Mouse (Mus musculus) thymus, adult 2 months (tissue): ENCODE data around the gene Gnb1. TPM values are rescaled to one million over a fixed set of nuclear protein-coding genes. Genes with fewer than 3 reads are reported as not detected.
A peak's percentile ranks its signal among the peaks of the same experiment; 100 is the strongest.

ENCODE experiments used
- DNase-seq: peaks from one replicate; pipeline ENCODE4 v3.0.0; 2021
- H3K27ac ChIP-seq: fragments of 200-500 bp; 2 replicates; pipeline ENCODE4 v1.5.1; 2012; ENCODE audit warnings: low read length, control low read depth; ENCODE audit not compliant: control insufficient read depth, insufficient read depth
- H3K27me3 ChIP-seq: fragments of 200-500 bp; 2 replicates; pipeline ENCODE4 v1.6.1; 2012; ENCODE audit warnings: mild to moderate bottlenecking, low read length, moderate library complexity, mixed read lengths; ENCODE audit not compliant: control insufficient read depth, insufficient read depth
- H3K36me3 ChIP-seq: fragments of 200-500 bp; 2 replicates; pipeline ENCODE4 v1.6.1; 2012; ENCODE audit warnings: mild to moderate bottlenecking, low read length, moderate library complexity; ENCODE audit not compliant: control insufficient read depth, insufficient read depth
- H3K4me1 ChIP-seq: fragments of 200-500 bp; replicated peaks from 2 replicates; pipeline ENCODE4 v1.6.1; 2012; ENCODE audit warnings: low read length; ENCODE audit not compliant: control insufficient read depth, insufficient read depth
- H3K4me3 ChIP-seq: fragments of 200-500 bp; 2 replicates; pipeline ENCODE4 v1.5.1; 2012; ENCODE audit warnings: mild to moderate bottlenecking, low read length, control low read depth, moderate library complexity; ENCODE audit not compliant: control insufficient read depth, insufficient read depth
- CTCF ChIP-seq: fragments of 200-500 bp; IDR thresholded peaks from 2 replicates; pipeline ENCODE4 v1.5.1; 2012; ENCODE audit warnings: mild to moderate bottlenecking, control low read depth, low read length, moderate library complexity, borderline replicate concordance; ENCODE audit not compliant: control insufficient read depth, poor library complexity, insufficient read depth; ENCODE audit errors: extremely low read depth
- POLR2A ChIP-seq: fragments of 200-500 bp; IDR thresholded peaks from 2 replicates; pipeline ENCODE4 v1.6.1; 2012; ENCODE audit warnings: mild to moderate bottlenecking, low read length, control low read depth, moderate library complexity; ENCODE audit not compliant: control insufficient read depth, poor library complexity, insufficient read depth; ENCODE audit errors: extremely low read depth
- WGBS: fragments of 180-500 bp; shearing (Covaris S2); methylation state at CpG from one replicate; pipeline ENCODE4 v1.1.7; 2018; 5-methylcytosine and 5-hydroxymethylcytosine counted together
- polyA plus RNA-seq: library from polyadenylated mRNA; depleted of rRNA; stranded (reverse); fragments of >200 nt; gene quantifications from 2 replicates; pipeline ENCODE4 v1.2.3, GENCODE M21; 2012

The Gnb1 gene
- polyA plus RNA-seq, 1 experiment: 850 TPM

DNA sequence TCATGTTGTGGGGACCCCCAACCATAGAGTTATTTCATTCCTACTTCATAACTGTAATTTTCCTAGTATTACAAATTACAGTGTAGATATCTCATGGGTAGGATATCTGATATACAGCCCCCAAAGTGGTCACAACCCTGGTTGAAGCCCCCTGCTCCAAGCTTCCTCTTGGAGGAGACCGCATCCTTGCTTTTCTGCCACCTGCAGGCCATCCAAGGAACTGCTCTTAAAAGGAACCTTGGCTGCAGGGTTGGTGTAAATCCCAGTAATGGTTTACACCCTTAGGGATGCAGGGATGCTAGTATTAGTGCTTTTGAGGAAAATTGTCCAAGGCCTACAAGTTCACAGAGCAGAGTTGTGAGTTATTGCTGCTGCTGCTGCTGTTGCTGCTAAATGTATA is 89.3 kb downstream of the Gnb1 start:
- DNase-seq: peak; percentile 58
- no peaks in the 10 kb centered on the region for H3K4me1 ChIP-seq
- H3K4me3 ChIP-seq: no peak overlapping the region
- H3K36me3 ChIP-seq: peaks cover 27% of the 10 kb centered on the region
- H3K27ac ChIP-seq: no peak overlapping the region
- no peaks in the 10 kb centered on the region for H3K27me3 ChIP-seq
- 58% methylated on average over 1 of the region's 1 CpGs for WGBS
- TF ChIP-seq CTCF (peak; percentile 27; the same call in 1 of the 2 replicates), POLR2A (no peak)

DNA sequence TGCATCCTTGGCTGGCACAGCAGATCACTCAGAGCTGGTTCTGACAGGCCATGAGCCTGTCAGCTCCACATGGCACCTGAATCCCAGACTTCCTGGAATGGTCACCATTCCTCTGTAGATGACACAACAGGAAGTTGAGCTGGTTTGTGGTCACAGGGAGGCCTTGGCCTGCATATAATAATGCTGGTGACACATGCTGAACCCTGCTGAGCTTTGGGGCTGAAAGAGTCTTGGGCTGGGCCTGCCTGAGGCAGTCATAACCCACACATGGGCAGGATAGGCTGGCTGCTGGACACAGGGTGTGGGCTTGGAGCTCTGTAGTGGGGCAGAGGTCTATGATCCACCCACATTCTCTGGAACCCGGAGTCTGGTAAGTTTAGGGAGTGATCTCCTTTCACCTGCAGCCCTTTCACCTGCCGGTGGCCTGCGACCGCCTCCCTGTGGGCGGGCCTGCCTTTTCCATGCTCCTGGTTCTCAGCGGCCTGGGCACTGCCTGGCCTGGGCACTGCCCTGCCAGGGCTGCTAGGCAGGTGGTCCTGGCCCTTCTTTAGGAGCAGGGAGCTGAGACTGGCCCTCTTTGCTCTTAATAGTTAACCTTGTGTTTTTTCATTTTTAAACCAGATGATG is 91.2 kb downstream of the Gnb1 start:
- Histone ChIP-seq H3K27ac (no peak overlapping the region), H3K4me3 (no peak overlapping the region), H3K4me1 (no peaks in the 10 kb centered on the region), H3K36me3 (peaks cover 37% of the 10 kb centered on the region), H3K27me3 (no peaks in the 10 kb centered on the region)
- DNase-seq: no peak
- 88% methylated on average over 6 of the region's 6 CpGs for WGBS
- no peak for TF ChIP-seq POLR2A
- no peak for TF ChIP-seq CTCF

DNA sequence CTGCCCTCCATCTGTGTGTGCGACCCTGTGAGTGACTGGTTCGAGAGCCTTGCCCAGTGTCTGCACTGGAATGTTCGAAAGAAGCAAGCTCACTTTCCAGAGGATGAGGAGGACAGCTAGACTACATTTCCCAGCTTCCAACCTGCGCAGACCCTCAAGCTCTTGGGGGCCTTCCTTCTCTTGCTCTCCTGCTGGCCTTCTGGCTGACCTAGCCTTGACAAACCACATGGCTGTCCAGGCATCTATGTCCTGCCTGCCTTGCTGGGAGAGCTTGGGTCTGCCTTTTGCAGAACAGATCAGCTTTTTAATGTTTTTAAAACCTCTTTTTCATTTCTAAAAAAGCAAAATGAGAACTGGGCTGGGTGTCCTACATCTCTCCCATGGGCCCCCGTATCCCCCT is 98.2 kb downstream of the Gnb1 start:
- Histone ChIP-seq H3K27ac (no peak overlapping the region), H3K4me3 (no peak overlapping the region), H3K27me3 (no peaks in the 10 kb centered on the region), H3K36me3 (peaks cover 27% of the 10 kb centered on the region), H3K4me1 (no peaks in the 10 kb centered on the region)
- DNase-seq: no peak
- TF ChIP-seq POLR2A: no peak
- TF ChIP-seq CTCF: no peak
- WGBS: 98% methylated on average over 5 of the region's 5 CpGs

DNA sequence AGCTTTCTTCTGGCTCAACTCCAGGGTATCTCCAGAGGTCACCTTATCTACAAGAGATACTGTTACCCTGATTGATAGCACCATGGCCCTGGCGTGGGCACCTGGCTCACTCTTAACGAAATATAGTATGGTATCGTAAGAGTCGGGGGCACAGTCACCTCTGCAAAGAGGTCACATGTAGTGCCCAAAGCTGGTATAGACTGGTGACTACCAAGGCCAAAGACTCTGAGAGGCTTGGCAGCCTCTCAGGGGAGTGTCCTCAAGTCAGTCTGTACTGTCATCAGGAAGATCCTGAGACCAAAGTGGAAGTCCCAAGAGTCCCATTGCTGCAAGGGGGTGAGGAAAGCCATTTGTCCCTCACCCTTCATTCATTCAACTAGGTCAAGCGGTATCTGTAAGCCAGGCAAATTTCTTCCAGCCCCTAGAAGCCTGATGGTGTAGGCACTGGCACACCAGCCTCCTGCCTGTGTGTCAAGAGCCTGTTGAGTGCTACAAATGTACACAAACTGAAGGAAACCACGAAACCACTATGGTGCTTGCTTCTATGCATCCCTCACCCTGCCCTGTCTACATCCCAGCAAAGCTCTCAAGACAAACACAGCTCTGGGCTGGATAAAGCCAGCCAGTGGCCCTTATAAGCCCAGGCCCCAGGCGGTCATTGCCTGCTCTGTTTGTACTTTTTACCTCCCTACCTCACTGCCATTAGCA is 100.0 kb downstream of the Gnb1 start:
- no peaks in the 10 kb centered on the region for H3K4me1 ChIP-seq
- 69% methylated on average over 7 of the region's 7 CpGs for WGBS
- TF ChIP-seq CTCF (no peak), POLR2A (no peak)
- DNase-seq: no peak
- no peak overlapping the region for H3K27ac ChIP-seq
- peaks cover 15% of the 10 kb centered on the region; the same call in 1 of the 2 replicates for H3K36me3 ChIP-seq
- no peak overlapping the region for H3K4me3 ChIP-seq
- no peaks in the 10 kb centered on the region for H3K27me3 ChIP-seq

DNA sequence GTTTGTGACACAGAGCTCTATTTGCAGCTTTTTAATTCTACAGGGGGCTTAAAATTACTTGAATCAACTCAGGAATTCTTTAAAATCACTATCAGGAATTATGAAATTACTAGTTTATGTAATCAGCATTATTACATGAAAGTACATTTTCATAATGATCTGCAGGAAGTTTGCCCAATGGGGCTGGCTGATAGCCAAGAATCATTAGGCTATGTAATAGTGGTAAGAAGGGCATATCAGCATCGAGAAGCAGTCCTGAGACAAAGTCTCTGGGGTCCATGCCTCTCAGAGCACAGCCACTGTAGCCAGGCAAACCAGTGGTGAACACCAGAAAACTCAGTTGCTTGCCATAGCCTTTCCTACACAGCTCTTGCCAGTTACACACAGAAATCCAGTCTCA is 102.6 kb downstream of the Gnb1 start:
- no peaks in the 10 kb centered on the region; the same call in 1 of the 2 replicates for H3K36me3 ChIP-seq
- 83% methylated on average over 1 of the region's 1 CpGs for WGBS
- no peak overlapping the region for H3K27ac ChIP-seq
- no peaks in the 10 kb centered on the region for H3K4me1 ChIP-seq
- H3K27me3 ChIP-seq: no peaks in the 10 kb centered on the region
- TF ChIP-seq CTCF (no peak), POLR2A (no peak)
- H3K4me3 ChIP-seq: no peak overlapping the region
- DNase-seq: no peak

DNA sequence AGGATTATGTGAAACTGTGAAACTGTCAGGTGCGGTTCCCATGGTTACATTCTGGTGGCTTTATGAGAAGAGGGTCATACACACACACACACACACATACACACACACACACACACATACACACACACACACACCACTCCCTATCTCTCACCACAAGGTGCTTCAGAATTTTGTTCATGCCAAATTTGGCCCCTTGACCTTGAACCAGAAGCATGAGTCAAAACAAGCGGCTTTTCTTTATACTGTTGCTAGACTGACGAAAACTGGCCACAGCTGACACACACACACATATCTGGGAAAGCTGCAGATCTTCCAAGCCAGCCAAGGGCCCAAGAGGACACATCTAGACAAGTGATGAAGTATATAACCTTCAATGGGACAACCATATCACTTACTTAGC is 104.6 kb downstream of the Gnb1 start:
- TF ChIP-seq POLR2A: no peak
- no peak for TF ChIP-seq CTCF
- DNase-seq: no peak
- WGBS: 74% methylated on average over 3 of the region's 3 CpGs
- H3K27me3 ChIP-seq: no peaks in the 10 kb centered on the region
- H3K4me3 ChIP-seq: no peak overlapping the region
- H3K4me1 ChIP-seq: no peaks in the 10 kb centered on the region
- H3K36me3 ChIP-seq: no peaks in the 10 kb centered on the region
- H3K27ac ChIP-seq: no peak overlapping the region

DNA sequence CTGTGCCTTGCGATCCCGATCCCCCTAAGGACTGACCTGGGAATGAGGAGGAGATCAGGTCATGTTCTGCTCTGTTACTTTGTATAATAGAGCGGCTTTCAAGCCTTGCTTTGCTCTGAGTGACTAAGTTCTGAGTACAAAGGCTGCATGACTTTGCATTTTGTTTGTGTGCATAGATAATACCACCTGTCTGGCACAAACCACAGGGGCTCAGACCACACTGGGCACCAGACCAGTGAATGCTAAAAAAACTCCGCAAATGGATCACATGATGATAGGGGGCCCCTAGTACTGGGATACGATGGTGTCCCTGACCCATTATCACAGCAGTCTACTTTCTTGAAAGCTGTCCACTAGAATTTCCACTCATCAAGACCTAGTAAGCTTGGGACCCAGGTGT is 105.4 kb downstream of the Gnb1 start:
- Histone ChIP-seq H3K36me3 (no peaks in the 10 kb centered on the region), H3K27me3 (no peaks in the 10 kb centered on the region), H3K4me3 (no peak overlapping the region), H3K27ac (no peak overlapping the region), H3K4me1 (no peaks in the 10 kb centered on the region)
- DNase-seq: no peak
- TF ChIP-seq CTCF: no peak
- no peak for TF ChIP-seq POLR2A
- WGBS: 29% methylated on average over 5 of the region's 5 CpGs
